Mouse (Mus musculus) bone marrow macrophage, adult 2 months (primary cell): ENCODE results near the gene Vsig10l.

Source experiments
- CTCF ChIP-seq: IDR thresholded peaks from 2 replicates; pipeline ENCODE4 v1.5.1; 2012; ENCODE audit warnings: low read depth, mild to moderate bottlenecking, low read length, moderate library complexity
- POLR2A ChIP-seq: IDR thresholded peaks from 2 replicates; pipeline ENCODE4 v1.6.1; 2012; ENCODE audit warnings: mild to moderate bottlenecking, low read depth, low read length, borderline replicate concordance

GRCm38 (mm10) chr7:43434676-43435075 is 28.3 kb upstream of the Vsig10l start:
- TF ChIP-seq CTCF = no peak
- TF ChIP-seq POLR2A = no peak
